Mouse (Mus musculus) heart, adult 18-20 months (tissue): Measurements from ENCODE around the gene Tmem8. TPM values are rescaled to one million over a fixed set of nuclear protein-coding genes. Genes with fewer than 3 reads are reported as not detected.
"Not testable (repeated sequence)": the region's sequence is repeated elsewhere in the genome, so short reads cannot be mapped to it uniquely, and the experiment has no call there.

Experiments used
- DNase-seq, 2 experiments: peaks; one replicate each; pipeline ENCODE4 v3.0.0; 2021 to 2022; ENCODE audit warnings: mixed read lengths in 1 of 2
- long read RNA-seq, 2 experiments: library from polyadenylated mRNA; stranded (forward); transcript quantifications; one replicate each; pipeline ENCODE4 v2.0.0; 2021
- total RNA-seq, 2 experiments: library from RNA; stranded (reverse); gene quantifications; 2 replicates each; pipeline ENCODE4 v1.2.3; 2021

The Tmem8 gene
- 1 to 10 TPM; 5.0 to 6.7 TPM for total RNA-seq
- long read RNA-seq, experiment 1, partial matches to known transcripts = 1 of 4 reads
- long read RNA-seq, experiment 1, other reads (novel, unspliced or antisense) = 1 of 4 reads
- long read RNA-seq, experiment 2, partial matches to known transcripts = 2 of 3 reads
- long read RNA-seq, experiment 2, other reads (novel, unspliced or antisense) = 1 of 3 reads

DNA sequence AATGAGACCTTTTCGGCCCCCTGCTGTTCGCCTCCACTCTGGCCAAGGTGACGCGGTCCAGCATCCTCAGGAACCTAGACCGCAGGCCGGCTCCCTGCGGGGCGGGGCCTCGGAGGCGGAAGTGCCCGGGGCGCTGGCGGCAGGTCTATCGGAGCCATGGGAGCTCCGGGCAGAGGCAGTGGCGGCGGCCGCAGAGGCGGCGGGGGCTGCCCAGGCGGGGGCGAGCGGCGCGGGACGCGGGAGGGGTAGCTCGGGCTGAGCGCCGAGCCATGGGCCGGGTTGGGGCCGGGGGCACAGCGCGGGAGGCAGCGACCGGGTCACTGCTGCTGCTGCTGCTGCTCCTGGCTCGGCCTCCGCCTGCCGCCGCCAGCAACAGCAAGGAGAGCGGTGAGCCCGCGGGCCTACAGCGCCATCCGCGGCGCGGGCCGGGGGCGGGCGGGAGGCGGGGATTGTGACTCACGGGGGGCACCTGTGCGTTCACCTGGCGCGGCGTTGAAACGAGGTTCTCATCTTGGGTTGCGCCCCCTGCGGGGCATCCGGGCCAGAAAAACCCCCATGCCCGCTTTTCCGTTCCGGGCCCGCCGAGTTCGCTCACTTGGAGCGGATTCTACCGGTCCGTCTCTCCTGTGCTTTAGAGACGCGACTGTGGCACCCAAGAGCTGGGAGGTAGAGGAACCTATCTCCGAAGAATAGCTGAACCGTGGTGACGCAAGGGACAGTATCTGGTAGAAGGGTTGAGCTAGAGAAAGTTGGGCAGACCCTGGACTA lies at the start of gene Tmem8:
TSS of gene Tmem8 (plus strand) at position 119 of the 768 bp plus-strand sequence.
- DNase-seq = peak; percentile 58 to 72

DNA sequence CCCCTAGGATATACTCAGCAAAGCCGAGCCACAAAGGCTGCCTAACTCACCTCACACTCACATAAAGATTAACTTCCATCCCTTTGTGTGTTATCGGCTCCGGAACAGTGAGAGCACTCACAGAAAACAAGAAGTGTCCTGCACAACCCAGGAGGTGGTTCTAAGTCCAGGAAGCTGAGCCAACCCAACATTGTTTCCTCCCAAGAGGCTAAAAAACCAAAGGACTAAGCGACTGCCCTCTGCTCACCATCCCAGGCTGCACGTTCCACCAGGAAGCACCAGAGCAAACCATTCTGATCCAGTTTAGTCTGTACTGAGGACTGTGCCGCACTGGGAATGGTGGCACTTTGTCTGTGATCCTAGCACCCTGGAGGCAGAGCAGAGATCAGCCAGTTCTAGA lies 48.2 kb upstream of the Tmem8 start:
- DNase-seq = no peak

- no peak for DNase-seq
Measured at GRCm38 (mm10) chr17:26066488-26067020, 46.5 kb upstream of the Tmem8 start.

DNA sequence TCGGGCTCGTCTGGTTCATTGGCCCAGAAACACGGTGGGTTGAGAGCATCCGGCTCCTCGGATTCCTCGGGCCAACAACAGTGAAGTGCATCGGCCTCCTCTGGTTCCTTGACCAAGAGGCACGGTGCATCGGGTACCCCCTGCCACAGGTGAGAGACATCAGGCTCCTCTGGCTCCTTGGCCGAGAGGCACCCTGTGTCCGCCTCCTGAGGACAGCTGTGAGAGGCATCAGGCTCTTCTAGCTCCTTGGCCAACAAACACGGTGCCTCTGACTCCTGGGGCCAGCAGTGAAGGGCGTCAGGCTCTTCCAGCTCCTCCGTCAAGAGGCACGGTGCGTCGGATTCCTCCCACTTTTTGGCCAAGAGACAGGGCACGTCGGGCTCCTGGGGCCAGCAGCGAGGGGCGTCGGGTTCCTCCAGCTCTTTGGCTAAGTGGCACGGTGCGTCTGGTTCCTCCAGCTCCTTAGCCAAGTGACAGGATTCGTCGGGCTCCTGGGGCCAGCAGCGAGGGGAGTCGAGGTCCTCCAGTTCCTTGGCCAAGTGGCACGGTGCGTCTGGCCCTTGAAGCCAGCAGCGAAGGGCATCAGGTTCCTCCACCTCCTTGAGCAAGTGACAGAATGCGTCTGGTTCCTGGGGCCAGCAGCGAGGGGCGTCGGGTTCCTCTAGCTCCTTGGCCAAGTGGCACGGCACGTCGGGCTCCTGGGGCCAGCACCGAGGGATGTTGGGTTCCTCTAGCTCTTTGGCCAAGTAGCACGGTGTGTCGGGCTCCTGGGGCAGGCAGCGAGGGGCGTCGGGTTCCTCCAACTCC lies 44.9 kb upstream of the Tmem8 start:
- DNase-seq = peak in 1 of 2 experiments; percentile 44

GRCm38 (mm10) chr17:26068831-26069739 lies 44.0 kb upstream of the Tmem8 start, which contains the start of gene Rab11fip3:
TSS of gene Rab11fip3 (minus strand) at chr17:26069555.
- peak; percentile 87 to 88 for DNase-seq

GRCm38 (mm10) chr17:26070136-26070535 lies 43.0 kb upstream of the Tmem8 start:
- no peak for DNase-seq

- no peak for DNase-seq
Measured at GRCm38 (mm10) chr17:26075246-26075645, 37.9 kb upstream of the Tmem8 start.

GRCm38 (mm10) chr17:26078851-26079250 lies 34.2 kb upstream of the Tmem8 start:
- DNase-seq = no peak

DNA sequence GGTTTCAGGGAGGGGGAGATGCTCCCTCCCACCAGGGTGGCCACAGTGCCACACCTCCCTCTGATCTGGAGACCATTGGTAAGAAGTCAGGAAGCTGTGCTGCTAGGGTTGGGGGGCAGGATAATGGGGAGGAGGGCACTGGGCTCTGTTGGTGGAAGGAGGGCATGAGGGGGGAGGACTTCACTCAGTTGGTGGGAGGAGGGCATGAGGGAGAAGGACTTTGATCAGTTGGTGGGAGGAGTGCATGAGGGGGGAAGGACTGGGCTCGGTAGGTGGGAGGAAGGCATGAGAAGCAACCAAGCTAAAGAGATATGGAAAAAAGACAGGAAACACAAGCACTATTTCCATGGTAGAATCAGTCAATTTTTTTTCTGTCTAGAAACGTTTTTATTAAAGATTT lies 32.2 kb upstream of the Tmem8 start:
- DNase-seq = no peak

DNA sequence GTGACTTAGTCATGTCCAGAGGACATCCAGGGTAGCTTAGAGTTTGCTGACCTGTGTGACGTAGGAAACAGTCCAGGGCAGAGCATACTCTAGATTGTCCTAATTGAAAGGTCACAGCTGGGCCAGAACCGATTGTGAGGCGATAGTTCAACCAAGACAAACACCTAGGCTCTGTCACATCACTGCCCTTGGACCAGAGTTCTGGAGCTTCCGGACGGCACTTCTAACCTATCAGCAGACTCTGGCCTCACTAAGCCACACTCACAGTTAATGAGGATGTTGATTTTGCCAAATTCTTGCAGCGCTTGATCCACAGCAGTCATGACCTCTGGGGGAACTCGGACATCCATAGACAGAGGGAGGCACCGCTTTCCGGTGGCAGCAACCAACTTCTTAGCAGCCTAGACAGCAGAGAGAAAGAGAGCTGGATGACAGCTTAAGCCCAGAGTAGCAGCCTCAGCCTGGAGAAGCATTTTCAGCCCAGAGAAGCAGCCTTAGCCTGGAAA lies 26.0 kb upstream of the Tmem8 start:
- no peak for DNase-seq

DNA sequence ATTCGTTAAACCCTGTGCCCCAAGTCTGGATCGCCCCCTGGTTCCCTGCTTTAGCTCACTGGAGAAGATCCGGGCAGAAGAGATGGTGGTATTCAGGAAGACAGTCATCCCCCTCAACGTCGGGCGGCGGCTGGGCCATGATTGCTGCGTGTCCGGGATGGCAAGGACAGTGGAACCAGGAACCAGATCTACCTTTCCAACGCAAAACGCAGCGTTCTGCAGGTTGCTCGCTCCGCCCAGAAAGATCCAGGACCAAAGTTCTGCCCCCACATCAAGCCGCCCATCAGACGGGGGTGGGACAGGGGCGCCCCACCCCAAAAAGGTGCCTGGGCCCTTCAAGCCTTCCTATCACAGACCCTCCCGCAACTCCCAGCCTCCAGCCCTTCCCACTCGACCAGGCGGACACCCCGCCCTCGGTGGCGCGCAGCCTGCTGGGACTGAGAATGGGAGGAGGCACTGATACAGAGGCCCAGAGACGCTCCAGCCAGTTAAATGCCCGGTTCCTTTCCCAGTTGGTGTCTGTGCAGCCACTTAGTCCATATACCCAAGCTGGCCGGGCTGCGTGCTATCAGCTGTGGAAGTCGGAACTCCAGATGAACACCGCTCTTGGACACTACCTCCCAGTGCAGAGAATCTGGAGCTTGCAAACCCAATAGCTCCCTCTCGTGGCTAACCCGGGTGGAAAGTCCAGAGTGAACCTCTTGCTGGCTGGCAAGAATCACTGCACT lies 23.0 kb upstream of the Tmem8 start, which contains the start of gene Decr2:
TSS of gene Decr2 (minus strand) at position 433 of the 728 bp plus-strand sequence.
- DNase-seq = peak; percentile 92 to 94

DNA sequence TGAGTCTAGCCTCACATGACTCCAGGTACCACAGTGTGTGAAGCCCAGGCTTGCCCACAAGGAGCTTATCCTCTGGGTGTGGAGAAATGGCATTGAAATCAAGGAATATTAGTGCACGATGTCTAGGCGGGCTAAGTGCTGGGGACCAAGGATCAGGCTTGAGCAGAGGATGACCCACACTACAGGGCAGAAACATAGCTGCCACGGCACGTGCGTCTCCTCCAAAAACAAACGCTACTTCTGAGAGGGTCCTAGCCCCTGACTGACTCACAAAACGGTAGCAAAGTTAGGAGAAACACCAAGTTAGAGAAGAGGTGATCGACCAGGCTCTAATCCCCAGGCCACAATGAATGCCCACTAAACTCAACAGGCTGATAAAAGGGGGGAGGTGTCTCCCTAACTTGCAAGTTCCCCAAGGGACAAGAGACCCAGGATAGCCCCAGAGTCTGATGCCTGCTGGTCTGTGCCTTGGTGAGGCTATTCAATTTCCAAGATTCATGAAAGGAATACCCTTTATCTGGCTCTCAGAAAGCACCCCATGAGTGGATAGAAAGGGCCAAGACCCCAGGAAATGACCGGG lies 18.5 kb upstream of the Tmem8 start:
- no peak for DNase-seq

DNA sequence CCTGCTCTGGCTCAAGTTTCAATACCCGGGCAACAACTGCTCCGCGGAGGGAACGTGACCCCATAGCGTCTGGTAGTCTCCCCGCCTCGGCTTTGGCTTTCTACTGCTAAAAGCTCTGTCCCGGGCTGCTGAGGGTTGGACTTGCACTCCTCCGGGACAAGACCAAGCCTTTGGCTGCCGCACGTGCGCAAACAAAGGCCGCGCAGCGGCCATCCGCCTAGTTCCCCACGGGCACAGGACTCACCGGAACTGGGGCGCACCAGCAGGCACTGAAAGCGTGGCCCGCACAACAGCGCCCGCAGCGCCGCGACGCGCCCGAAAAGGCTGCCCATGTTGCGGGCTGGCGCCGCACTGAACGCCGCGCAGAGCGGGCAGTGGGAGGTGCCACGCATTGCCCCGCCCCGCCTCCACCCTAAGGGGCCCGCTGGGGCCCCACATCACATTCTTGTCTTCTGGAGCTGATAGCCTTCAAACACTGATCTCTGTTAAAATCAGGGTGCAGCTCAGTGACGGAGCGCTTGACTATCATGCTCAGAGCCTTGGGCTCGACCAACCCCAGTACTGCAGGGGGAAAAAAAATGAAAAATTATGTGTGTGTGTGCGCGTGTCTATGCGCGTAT lies 17.9 kb upstream of the Tmem8 start, which contains the start of gene Nme4:
TSS of gene Nme4 (minus strand) at position 482 of the 620 bp plus-strand sequence.
- DNase-seq = peak; percentile 38 to 69

DNA sequence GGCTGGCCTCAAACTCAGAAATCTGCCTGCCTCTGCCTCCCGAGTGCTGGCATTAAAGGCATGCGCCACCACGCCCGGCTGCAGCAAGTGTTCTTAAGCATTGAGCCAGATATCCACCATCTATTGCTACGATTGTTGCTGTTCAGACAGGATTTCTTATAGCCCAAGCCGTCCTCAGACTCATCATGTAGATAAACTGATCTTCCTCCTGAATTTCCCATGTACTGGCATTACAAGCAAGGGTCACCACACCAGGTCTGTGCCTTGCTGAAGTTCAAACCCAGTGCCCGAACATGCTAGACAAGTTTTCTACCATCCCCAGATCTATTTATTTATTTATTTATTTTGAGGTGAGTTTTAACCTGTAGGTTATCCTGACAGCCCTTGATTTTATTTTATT lies 14.6 kb upstream of the Tmem8 start:
- DNase-seq = no peak

DNA sequence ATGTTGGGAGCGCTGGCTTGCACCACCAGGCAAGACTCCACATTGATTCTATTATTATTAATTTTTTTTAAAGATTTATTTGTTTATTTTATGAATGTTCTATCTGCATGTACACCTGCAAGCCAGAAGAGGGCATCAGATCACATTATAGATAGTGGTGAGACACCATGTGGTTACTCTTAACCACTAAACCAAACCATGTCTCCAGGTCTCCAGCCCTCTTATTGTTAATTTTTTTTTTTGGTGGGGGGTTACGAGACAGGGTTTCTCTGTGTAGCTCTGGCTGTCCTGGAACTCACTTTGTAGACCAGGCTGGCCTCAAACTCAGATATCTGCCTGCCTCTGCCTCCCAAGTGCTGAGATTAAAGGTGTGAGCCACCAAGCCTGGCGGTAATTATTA lies 13.8 kb upstream of the Tmem8 start:
- not testable (repeated sequence) for DNase-seq

DNA sequence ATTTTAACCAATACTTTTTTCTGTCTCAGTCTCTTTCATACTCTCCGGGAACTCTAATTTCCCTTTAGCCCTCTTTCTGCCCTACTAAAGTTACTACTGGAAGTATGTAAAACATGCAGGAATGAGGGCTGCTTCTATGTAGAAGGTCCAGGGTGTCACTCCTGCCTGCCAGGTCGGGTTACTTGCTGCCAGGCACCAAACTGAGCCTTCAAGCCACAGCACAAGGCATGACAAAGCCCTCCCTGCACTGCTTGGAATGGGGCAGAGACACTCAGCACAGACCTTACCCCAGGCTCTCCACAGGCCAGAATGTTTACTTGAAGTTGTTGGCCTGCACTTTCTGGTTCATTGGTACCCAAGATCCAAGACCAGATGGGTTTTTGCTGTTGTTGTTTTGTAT lies 12.9 kb upstream of the Tmem8 start:
- no peak for DNase-seq

DNA sequence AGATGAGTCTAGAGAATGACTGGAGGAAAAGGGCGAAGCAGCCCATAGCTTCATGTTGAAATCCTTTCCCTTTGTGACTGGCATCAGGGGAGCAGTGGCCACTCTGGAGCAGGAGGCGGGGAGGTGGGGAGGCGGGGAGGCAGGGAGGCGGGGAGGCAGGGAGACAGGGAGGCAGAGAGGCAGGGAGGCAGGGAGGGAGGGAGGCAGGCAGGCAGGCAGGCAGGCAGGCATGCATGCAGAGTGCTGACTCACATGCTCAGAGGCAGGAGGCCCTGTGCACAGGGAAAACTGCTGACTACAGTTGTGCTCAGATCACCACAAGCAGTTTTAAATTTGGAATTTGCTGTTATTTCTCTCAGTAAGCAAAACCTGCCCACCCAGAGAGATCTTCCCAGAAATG lies 11.6 kb upstream of the Tmem8 start:
- DNase-seq = peak in 1 of 2 experiments; percentile 61

GRCm38 (mm10) chr17:26105619-26106018 lies 7.5 kb upstream of the Tmem8 start:
- no peak for DNase-seq

DNA sequence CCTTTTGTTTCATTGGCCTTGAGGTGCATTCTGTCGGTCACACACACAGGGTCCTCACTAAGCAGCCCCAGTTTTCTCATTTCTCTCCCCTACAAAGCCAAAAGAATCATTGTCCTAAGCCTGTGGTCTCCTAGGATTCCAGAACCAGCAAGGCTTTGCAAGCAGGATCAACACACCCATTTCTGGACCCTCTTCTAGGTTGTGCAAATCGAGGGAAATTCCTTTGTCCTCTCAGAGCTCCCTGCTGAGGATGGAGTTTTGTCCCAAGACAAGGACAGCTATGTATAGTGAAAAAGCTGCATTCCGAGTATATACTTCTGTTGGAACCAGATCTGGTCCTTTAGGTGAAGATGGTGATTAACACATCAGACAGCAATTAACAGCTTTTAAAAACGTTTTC lies 2.9 kb upstream of the Tmem8 start:
- DNase-seq = no peak

- DNase-seq = no peak
Measured at GRCm38 (mm10) chr17:26111024-26111423, 2.1 kb upstream of the Tmem8 start.
